Mouse (Mus musculus) heart, postnatal 14 days (tissue): ENCODE measurements around the gene Rasa3. TPM values are rescaled to one million over a fixed set of nuclear protein-coding genes. Genes with fewer than 3 reads are reported as not detected.

ENCODE experiments used
- DNase-seq, 2 experiments: peaks; one replicate each; pipeline ENCODE4 v3.0.0; 2021 to 2022
- intact Hi-C: fragments of 180-260 bp; cut with DNase I; formaldehyde crosslinking; loops from one replicate; pipeline ENCODE4 v1.15.1; 2025
- total RNA-seq, 2 experiments: library from RNA; stranded (reverse); gene quantifications; 2 replicates each; pipeline ENCODE4 v1.2.3; 2021

Gene Rasa3
- total RNA-seq, 2 experiments from 2014 or later, result 22.2 to 22.6 TPM

DNA sequence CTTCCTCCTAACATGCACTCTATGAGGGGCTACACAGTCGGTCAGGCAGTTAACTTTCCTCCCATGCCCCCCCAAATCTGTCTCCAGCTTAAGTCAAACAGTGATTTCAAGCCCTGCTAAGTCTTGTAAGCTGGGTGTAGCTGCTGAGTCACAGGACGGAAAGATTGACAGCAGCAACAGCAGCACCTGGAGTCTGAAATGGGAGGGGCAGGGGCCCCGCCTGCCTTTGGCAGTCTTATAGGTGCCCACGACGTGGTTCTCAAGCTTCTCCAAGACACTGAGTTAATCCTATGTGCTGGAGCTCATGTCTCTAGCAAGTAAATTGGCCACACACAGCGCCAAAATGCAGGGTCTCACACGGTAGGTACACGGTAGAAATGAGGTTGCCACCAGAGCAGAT lies 84.1 kb downstream of the Rasa3 start:
- DNase-seq, result no peak
- intact Hi-C loops, result no loop called here

DNA sequence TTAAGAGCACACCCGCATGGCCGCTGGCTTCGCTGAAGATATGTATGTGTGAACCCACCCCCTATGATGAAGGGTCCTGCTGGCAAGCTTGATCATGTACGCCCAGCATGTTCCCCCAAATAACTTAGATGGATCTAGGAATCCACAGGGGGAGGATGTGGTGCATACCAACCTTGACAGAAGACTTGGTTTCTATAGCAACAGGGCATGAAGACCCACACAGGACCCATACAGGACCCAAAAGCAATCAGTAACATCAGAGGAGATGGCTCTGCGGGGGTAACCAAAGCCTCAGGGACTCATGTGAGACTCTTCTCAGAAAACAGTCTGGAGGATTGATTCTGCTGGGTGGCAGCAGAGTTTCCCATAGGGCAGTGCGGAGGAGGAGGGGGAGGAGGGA lies 86.2 kb downstream of the Rasa3 start:
- DNase-seq, result no peak
- intact Hi-C loops, result no loop called here

DNA sequence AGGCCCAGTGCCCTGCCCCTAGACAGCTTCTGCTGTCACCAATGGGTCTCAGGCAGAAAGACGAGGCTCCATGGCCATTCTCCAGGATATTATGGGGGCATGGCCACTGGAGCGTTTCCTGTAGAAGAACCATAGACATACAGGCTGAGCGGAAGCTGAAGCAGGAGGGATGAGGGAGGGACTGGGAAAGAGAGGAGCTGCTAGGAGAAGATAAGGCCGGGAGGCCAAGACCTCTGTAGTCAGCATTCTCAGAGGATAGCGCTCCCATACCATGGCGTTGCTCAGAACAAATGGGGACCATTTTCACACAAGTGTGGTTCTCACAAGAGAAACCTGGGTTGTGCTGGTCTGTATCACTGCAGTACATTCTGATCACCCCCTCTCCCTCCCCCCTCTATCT lies 88.3 kb downstream of the Rasa3 start:
- no peak for DNase-seq
- intact Hi-C loops, result no loop called here

DNA sequence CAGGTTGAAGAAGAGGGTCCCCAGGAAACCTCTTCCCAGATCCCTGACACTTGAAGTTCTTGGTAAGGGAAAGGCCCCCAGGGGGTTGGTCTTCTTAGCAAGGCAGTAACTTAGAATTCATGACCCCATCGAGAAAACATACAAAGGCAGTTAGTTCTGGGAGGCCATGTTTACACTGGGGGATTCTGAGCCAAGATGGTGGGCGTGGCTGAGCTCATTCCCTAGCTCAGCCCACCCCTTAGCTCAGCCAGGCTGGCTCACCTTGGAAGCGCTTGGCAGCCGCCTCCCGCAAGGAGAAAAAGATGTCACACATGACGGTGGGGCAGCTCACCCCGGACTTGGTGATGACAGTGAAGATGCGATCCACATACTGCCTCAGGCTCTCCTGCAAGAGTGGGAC lies 92.8 kb downstream of the Rasa3 start:
- intact Hi-C loops, result no loop called here

DNA sequence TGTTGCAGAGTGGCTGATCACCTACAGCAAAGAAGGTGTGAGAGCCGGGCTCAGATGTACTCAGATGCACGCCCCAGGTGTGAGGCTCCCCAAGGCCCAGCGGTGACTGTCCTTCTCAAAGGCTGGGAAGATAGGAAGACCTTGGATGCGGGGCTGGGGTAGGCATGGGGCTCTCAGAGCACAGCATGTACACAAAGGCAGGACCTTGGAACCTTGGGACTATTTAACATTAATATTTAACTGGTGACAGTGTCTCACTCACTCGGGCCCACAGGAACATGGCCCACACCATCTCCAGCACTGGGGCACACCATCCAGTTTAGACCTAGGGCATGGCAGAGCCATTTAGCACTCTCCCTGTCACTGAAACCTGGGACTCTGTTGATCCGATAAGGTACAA lies 99.5 kb downstream of the Rasa3 start:
- intact Hi-C loops, result no loop called here
- DNase-seq, result no peak

More for the DNA sequence above, 92.8 kb downstream of the Rasa3 start:
- DNase-seq, result no peak

DNA sequence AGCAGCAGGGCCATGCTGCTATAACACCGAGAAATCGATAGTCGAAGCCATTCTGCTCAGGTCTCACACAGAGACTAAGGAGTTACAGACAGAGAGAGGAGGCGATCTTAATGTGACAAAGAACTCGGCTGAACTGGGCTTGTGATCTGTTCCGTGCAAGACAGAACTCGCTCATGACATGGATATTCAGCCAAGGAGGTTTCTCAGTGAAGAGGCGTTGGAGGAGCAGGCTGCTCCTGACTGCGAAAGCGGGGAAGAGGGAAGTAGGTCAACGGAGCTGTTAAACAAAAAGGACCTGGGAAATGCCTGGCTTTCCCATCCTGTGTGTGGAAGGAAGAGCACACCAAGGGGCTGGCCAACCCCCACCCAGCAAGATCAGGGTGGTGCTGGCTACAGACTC lies 105.4 kb downstream of the Rasa3 start:
- DNase-seq, result no peak
- intact Hi-C loops, result no loop called here

DNA sequence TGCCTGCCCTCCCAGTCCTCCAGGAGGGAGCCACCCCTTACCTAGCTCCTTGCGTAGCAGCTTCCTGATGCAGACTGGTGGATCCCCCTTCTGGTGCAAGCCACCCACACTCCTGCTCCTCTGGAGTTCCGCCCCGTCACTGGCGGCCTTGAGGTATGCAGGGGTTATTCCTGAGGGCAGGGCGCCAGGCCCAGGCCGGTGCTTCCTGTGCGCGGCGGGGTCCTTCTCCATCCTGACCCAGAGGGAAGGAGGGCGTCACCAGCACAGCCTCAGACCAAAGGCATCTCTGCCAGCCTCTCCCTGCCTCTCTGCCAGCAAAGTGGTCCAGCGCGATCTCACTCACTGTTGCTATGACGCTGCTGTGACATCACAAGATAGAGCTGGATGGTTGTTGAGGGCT lies 115.3 kb downstream of the Rasa3 start, which contains the start of gene 1700029H14Rik:
TSS of gene 1700029H14Rik (minus strand) at position 344 of the 400 bp plus-strand sequence.
- peak; percentile 33 to 38 for DNase-seq

DNA sequence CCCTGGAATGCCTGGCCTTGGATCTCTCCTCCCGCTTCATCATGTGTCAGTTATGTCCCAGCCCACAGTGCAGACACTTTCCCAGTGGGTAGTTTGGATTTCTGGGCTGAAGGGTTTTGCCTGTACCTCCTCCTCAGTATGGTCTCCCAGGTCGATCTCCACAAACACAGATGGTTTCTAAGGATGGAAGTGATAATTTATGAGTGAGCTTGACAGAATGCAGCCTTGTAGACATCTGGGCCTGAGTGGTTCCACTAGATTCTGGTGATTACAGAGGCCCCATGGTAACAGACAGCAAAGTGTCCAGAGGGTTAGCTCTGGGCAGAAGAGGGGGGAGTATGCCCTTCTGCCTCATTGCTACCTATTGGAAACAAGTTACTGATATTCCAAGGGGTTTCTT lies 119.9 kb downstream of the Rasa3 start:
- intact Hi-C loops, result no loop called here
- no peak for DNase-seq

More for the DNA sequence above, 115.3 kb downstream of the Rasa3 start, which contains the start of gene 1700029H14Rik:
- intact Hi-C loops, result no loop called here

DNA sequence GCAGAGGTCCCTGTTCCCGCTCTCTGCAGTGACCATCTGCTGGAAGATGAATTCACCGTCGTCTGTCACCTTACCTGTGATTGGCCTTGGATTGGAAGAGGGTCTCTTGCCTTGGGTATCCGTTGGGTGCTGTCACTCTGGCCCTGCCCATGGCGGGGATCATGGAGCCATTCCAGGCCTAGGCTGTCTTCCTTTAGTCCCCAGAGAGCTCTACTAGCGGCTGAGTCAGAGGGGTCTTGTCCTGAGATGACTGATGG lies 125.9 kb downstream of the Rasa3 start:
- no peak for DNase-seq
- intact Hi-C loops, result loop anchor here (1.0 to 5.0 kb wide), 4 partner anchors 126 to 202 kb away; partner anchors contain the start of gene Rasa3

DNA sequence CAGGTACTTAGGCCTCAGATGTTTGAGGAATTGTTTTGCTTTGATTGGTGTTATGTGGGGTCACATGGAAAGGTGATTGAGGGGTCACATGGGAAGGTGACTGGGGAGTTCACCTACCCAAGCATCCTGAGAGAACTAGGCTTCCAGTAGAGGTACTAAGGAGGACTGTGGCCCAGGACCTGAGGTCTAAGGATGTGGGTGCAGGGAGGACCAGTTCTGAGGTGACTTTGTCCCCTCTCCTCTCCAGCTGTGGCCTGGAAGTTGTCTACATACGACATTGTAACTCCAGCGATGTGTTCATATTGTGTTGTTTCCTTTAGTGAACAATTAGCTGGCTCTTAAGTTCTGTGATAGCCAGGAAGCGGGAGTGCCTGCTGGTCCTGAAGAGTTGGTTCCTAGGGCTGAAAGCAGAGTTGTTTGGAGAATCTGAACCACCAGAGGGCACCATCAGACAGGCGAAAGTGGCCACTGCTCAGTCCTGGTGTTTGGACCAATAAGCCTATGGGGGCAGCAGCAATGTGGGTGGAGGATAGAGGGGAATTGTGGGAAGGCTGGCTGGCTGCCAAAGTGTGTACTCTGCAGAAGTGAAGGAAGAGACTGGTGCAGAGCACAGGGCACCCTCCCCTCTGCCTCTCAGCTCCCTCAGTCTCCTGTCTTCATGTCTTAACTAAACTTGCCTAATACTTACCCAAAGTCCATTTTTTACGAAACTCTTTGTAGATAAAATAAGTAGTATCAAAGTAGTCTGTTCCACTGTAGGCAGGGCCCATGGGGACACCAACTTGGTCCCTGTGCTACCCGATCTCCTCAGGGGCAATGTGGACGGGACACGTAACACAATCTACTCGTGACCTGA lies 126.5 kb downstream of the Rasa3 start:
- DNase-seq, result peak; percentile 91 to 94
- intact Hi-C loops, result loop anchor here (1.0 to 5.0 kb wide), 4 partner anchors 126 to 202 kb away; partner anchors contain the start of gene Rasa3

DNA sequence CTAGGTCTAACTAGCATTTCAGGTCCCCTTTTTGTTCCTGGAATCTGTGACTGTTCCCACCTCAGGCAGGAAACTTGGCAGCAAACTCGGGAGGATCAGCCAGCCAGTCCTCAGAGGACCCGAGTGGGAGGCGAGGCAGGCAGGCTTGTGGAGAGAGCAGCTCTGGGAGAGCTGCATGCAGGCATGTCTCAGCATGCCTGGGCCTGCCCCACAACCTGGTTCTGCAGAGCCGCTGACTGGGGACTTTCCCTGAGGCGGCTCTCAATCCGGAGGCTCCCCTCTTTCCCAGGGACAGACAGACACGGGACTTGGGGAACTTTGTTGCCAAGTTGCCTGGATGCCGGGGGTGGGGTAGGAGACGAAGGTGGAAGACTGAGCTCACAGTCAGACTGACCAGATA lies 128.6 kb downstream of the Rasa3 start:
- intact Hi-C loops, result loop anchor here (2.0 kb wide), 2 partner anchors 56 to 94 kb away; no protein-coding TSS in a partner anchor
- peak; percentile 74 to 81 for DNase-seq

DNA sequence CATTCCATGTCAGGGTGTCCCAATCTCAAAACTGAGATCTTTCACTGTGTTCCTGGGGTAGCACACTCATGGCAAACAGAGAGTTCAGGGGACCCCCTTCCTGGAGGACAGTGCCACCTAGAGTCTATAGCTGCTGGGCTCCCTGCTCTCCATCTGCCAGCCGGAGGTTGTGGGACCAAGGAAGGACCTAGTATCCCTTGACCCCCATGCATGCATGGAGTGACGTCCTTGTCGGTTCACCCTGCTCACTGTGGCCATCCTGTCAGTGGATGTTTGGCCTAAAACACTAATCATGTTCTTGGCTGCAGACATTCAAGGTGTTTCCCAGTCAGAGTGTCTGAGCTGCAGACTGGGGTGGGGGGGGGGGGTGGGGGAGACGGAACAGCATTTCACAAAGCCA lies 129.2 kb downstream of the Rasa3 start:
- intact Hi-C loops, result loop anchor here (2.0 kb wide), 2 partner anchors 55 to 93 kb away; no protein-coding TSS in a partner anchor

DNA sequence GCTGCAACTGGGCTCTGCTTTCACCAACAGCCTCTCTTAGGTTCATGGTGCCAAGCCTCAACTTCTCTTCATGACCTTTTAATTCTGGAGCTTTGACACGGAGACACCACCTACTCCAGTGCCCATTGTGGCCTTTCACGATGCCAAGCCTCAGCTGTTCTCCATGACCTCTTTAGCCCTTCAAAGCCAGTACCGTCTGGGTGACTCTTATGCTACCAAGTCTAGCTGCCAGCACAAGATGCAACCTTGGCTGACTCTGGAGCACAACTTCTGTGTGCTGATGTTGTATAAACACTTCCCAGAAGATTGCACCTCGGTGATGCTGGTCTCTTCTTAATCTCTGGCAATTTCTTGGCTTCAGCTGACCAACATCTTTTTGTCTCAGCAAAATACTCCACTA lies 131.0 kb downstream of the Rasa3 start:
- intact Hi-C loops, result no loop called here
- no peak for DNase-seq

More for the DNA sequence above, 129.2 kb downstream of the Rasa3 start:
- peak; percentile 45 to 68 for DNase-seq

DNA sequence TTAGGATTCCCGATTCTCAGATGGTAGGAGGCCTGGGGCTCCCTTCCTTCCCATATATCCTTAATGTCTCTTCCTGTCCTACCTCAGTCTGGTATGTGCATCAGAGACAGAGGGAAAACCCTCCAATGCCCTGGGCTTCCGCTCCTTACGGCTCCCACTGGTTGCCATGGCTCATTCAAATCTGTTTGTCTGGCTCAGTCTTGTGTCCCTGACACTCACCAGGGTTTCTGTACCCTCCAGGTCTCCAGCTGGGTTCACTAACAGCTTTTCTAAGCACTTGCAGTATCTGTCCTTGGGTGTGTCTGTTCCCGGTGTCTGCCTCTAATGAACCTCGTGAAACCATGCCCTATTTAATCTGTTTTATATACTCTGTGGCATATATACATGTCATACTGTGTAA lies 135.9 kb downstream of the Rasa3 start:
- intact Hi-C loops, result no loop called here
- DNase-seq, result no peak

DNA sequence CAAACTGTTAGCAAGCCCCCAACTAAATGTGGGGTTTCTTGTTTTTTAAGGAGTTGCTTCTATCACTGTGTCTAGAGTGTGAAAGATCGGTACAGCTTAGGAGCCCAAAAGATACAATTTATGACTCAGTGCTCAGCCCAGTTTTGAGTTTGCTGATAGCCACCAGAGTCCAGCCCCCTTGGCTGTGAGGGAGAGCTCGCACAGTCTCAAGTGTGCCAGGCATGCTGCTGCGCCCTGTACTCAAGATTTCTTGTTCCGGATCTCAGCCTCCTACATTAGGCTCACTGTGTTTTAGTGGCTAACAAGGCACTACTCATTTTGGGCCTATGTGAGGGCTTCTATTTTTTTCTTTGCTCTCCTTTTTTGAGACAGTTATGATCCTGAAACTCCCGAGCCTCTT lies 137.3 kb downstream of the Rasa3 start:
- DNase-seq, result no peak
- intact Hi-C loops, result no loop called here

DNA sequence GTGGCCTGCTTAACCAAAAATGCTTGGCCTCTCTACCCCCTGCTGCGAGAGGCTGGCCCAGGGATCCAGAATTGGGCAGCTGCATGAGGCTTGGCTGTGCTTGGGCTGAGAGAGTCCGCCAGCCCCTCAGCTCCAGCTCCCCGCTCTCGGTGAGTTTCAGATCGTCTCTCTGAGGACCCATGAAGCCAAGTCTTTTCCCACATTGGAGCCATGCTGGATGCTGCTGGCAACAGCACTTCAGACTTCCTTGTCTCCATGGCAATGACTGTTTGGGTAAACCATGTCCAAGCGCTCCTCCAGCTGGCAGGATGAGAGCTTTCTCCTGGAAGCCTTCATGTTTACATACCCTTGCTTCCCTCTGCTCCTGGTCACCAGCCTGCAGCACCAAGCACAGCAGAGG lies 138.6 kb downstream of the Rasa3 start:
- DNase-seq, result peak; percentile 56 to 70
- intact Hi-C loops, result no loop called here

DNA sequence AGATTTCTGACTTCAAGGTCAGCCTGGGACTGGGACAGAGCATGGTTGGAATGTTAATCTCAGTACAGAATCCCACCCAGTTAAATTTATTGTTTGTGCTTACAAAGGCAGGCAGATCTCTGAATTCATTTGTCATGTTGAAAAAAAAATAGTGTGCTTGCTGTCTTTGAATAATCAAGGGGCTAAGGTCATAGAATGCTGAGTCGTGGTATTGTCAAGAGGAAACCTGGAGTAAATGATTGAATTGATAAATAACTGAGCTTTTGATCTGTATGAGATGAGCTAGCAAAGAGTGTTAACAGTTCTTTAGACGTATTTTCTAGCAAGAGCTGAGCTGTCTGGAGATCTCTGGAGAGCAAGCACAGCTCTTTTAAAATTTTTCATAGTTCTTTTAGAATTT lies 140.3 kb downstream of the Rasa3 start:
- no peak for DNase-seq
- intact Hi-C loops, result no loop called here

DNA sequence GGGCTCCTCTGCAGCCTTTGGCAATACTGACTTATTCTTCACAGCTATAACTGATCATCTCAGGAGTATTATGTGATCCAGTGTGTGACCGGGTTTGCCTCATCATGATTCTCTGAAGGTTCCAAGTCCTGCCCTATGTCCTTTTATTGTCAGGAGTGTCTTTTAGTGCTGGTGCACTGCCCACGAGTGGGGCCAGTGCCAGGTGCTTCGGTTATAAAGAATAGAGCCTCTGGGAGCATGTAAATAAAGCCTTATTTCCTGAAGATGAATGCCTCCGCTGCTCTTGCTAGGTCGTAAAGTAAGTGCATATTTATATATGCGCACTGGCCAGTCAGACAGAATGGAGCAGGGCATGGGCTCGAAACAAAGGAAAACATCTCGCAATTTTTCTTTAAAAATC lies 144.3 kb downstream of the Rasa3 start:
- no peak for DNase-seq
- intact Hi-C loops, result no loop called here

DNA sequence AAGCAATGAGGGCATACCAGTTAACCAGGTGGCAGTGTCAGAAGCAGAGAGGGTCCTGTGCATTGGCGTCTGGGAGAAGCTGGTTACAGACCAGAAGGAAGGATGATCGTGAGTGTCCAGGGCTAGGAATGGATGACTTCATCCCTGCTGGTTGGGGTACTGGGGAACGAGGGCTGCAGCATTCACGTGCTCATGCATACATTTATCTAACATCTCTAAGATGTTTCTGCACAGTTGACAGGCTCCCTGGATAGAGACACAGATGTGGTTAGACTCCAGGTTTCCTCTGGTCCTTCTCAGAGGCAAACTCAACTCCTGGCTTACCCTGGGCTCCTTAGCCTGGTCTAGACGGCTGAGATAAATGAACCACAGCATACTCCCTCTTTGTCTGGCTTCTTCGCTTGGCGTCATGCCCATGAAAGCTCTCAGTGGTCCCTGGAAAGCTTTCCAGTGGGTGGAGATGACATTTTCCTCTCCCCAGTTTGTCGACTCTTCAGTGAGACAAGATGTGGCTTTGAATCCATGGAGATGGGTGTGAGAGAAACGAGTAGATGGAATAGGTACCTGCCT lies 145.7 kb downstream of the Rasa3 start:
- no peak for DNase-seq
- intact Hi-C loops, result loop anchor here (2.0 kb wide), 1 partner anchor 39 kb away; no protein-coding TSS in a partner anchor

DNA sequence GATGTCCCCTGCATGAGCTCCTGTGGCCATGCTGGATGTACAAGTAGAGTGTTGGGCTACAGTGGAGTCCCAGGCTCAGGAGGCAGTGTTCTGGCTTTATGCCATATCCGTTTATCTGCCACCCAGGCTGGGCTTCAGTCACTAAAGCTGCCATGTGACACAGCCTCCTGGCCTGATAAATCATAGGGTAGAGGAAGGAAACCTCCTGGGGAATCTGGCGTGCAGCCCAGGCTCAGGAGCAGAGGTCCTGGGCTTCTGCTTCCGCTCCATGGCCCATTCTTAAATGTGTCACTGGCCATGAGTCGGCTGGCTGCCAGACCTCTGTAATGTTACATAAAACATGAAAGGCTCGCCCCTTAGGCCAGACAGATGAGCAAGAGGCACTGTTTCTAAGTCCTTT lies 146.5 kb downstream of the Rasa3 start:
- intact Hi-C loops, result loop anchor here (2.0 kb wide), 1 partner anchor 38 kb away; no protein-coding TSS in a partner anchor
- DNase-seq, result peak; percentile 91 to 92

DNA sequence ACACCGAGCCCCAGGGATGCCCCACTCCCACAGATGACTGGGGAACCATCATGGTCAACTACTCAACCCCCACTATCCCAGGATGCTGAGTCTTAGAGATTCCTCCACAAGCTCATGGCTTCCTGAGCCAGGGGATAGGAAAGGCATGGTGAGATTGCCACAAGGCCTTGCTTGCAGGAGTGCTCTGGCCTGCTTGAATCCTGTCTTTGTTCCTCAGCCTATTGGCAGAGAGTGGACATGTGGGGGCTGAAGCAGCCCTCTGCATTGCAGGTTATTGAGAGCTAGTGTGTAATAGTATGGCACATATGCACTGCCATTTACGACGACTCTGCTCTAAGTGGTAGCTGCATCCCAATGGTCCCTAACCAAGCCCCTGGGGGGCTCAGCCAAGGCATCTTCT lies 147.0 kb downstream of the Rasa3 start:
- no peak for DNase-seq
- intact Hi-C loops, result loop anchor here (2.0 kb wide), 1 partner anchor 38 kb away; no protein-coding TSS in a partner anchor

DNA sequence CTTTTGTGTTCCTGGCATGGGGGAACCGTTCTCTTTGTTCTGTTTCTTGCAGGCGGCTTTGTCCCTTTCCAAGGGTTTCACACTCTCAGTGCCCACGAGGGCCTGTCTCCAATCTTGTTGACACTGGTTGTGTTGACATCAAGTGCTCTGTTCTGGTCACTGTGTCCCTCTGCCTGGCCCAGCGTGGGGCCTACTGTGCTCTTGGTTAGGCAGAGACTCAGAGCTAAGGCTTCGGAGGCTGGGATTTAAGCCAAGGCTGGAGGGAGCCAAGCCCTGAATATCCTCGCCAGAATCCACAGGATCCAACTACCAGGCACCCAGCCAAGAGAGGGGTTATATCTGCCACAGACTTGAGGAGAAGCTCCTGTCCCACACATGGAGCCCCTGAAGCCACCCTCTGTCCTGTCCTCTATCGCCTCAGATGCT lies 147.5 kb downstream of the Rasa3 start:
- peak; percentile 88 to 90 for DNase-seq
- intact Hi-C loops, result loop anchor here (2.0 kb wide), 1 partner anchor 37 kb away; no protein-coding TSS in a partner anchor
